Mouse (Mus musculus): ENCODE data around the gene Tmem62. TPM values are rescaled to one million over a fixed set of nuclear protein-coding genes. Genes with fewer than 3 reads are reported as not detected.
"Not testable (repeated sequence)": the region's sequence is repeated elsewhere in the genome, so short reads cannot be mapped to it uniquely, and the experiment has no call there.

Gene Tmem62
- 10 to 100 TPM in 16 of 26 experiments, 1 to 10 TPM in 10; 2.0 to 72.9 (median 15.9) TPM for total RNA-seq (2018; cell fraction: chromatin; rRNA removed)
- 10 to 100 TPM in 7 of 26 experiments, 1 to 10 TPM in 19; 5.2 to 15.1 (median 8.4) TPM for total RNA-seq (2018; cell fraction: cytosol; rRNA removed)
- 10 to 100 TPM in 16 of 26 experiments, 1 to 10 TPM in 10; 2.4 to 22.7 (median 10.5) TPM for total RNA-seq (2018; cell fraction: nucleus; rRNA removed)
- polyA plus RNA-seq (2018): 9.6 to 11.4 TPM (median 10.7 TPM) in 3 replicates

GRCm38 (mm10) chr2:120976990-120977925, at the start of gene Tmem62:
Gene Tmem62 (plus strand): TSS chr2:120977017.
- no peak within 1 kb of the TSS for H3K27ac ChIP-seq
- WGBS (ENCODE audit: missing documents): 3% methylated on average over 70 of the region's 71 CpGs
- H3K4me3 ChIP-seq (ENCODE audit: inconsistent target): peak within 1 kb of the TSS; percentile 51
- H3K79me2 ChIP-seq (ENCODE audit: inconsistent target): no peaks in the 10 kb centered on the region
- no peaks in the 10 kb centered on the region for H3K36me3 ChIP-seq (ENCODE audit: inconsistent target)

GRCm38 (mm10) chr2:120933038-120933437, 43.8 kb upstream of the Tmem62 start:
- no peak overlapping the region for H3K4me3 ChIP-seq (ENCODE audit: inconsistent target)
- no peaks in the 10 kb centered on the region for H3K79me2 ChIP-seq (ENCODE audit: inconsistent target)
- H3K36me3 ChIP-seq (ENCODE audit: inconsistent target): peaks cover 45% of the 10 kb centered on the region
- H3K27ac ChIP-seq: no peak overlapping the region
- 86% methylated on average over 3 of the region's 3 CpGs for WGBS (ENCODE audit: missing documents)

- H3K79me2 ChIP-seq (ENCODE audit: inconsistent target): no peaks in the 10 kb centered on the region
- no peak overlapping the region for H3K27ac ChIP-seq
- 97% methylated on average over 5 of the region's 5 CpGs for WGBS (ENCODE audit: missing documents)
- no peak overlapping the region for H3K4me3 ChIP-seq (ENCODE audit: inconsistent target)
- H3K36me3 ChIP-seq (ENCODE audit: inconsistent target): peaks cover 21% of the 10 kb centered on the region; the same call in 1 of the 2 replicates
Measured at GRCm38 (mm10) chr2:120951208-120951607, 25.6 kb upstream of the Tmem62 start.

- Histone ChIP-seq H3K36me3 (ENCODE audit: inconsistent target) (peaks cover 12% of the 10 kb centered on the region; the same call in 1 of the 2 replicates), H3K79me2 (ENCODE audit: inconsistent target) (no peaks in the 10 kb centered on the region), H3K4me3 (ENCODE audit: inconsistent target) (no peak overlapping the region), H3K27ac (no peak overlapping the region)
- WGBS (ENCODE audit: missing documents): 97% methylated on average over 2 of the region's 2 CpGs
Measured at GRCm38 (mm10) chr2:120952176-120952938, 24.5 kb upstream of the Tmem62 start.

- WGBS (ENCODE audit: missing documents): 86% methylated on average over 2 of the region's 2 CpGs
- H3K27ac ChIP-seq: no peak overlapping the region
- H3K79me2 ChIP-seq (ENCODE audit: inconsistent target): no peaks in the 10 kb centered on the region
- no peak overlapping the region for H3K4me3 ChIP-seq (ENCODE audit: inconsistent target)
- H3K36me3 ChIP-seq (ENCODE audit: inconsistent target): no peaks in the 10 kb centered on the region; the same call in 1 of the 2 replicates
Measured at GRCm38 (mm10) chr2:120959363-120959762, 17.5 kb upstream of the Tmem62 start.

- H3K36me3 ChIP-seq (ENCODE audit: inconsistent target): no peaks in the 10 kb centered on the region; the same call in 1 of the 2 replicates
- no peak overlapping the region for H3K27ac ChIP-seq
- WGBS (ENCODE audit: missing documents): 99% methylated on average over 5 of the region's 5 CpGs
- H3K4me3 ChIP-seq (ENCODE audit: inconsistent target): no peak overlapping the region
- H3K79me2 ChIP-seq (ENCODE audit: inconsistent target): peaks cover 3% of the 10 kb centered on the region; the same call in 1 of the 2 replicates
Measured at GRCm38 (mm10) chr2:120959827-120960226, 17.0 kb upstream of the Tmem62 start.

- H3K79me2 ChIP-seq (ENCODE audit: inconsistent target): peaks cover 7% of the 10 kb centered on the region; the same call in 1 of the 2 replicates
- H3K27ac ChIP-seq: no peak overlapping the region
- 100% methylated on average over 1 of the region's 1 CpGs for WGBS (ENCODE audit: missing documents)
- no peak overlapping the region for H3K4me3 ChIP-seq (ENCODE audit: inconsistent target)
- H3K36me3 ChIP-seq (ENCODE audit: inconsistent target): no peaks in the 10 kb centered on the region; the same call in 1 of the 2 replicates
Measured at GRCm38 (mm10) chr2:120960261-120960660, 16.6 kb upstream of the Tmem62 start.

GRCm38 (mm10) chr2:120963110-120963509, 13.7 kb upstream of the Tmem62 start:
- Histone ChIP-seq H3K27ac (no peak overlapping the region), H3K36me3 (ENCODE audit: inconsistent target) (no peaks in the 10 kb centered on the region; the same call in 1 of the 2 replicates), H3K4me3 (ENCODE audit: inconsistent target) (no peak overlapping the region), H3K79me2 (ENCODE audit: inconsistent target) (peaks cover 36% of the 10 kb centered on the region)
- 77% methylated on average over 7 of the region's 7 CpGs for WGBS (ENCODE audit: missing documents)

GRCm38 (mm10) chr2:120965486-120965885, 11.3 kb upstream of the Tmem62 start:
- WGBS (ENCODE audit: missing documents): 95% methylated on average over 3 of the region's 3 CpGs
- Histone ChIP-seq H3K79me2 (ENCODE audit: inconsistent target) (peaks cover 58% of the 10 kb centered on the region), H3K4me3 (ENCODE audit: inconsistent target) (no peak overlapping the region), H3K36me3 (ENCODE audit: inconsistent target) (no peaks in the 10 kb centered on the region; the same call in 1 of the 2 replicates), H3K27ac (no peak overlapping the region)

- H3K4me3 ChIP-seq (ENCODE audit: inconsistent target): peak overlapping the region; percentile 88
- H3K27ac ChIP-seq: no peak overlapping the region
- whole genome bisulfite sequencing (ENCODE audit: missing documents): 2% methylated on average over 23 of the region's 23 CpGs
- H3K36me3 ChIP-seq (ENCODE audit: inconsistent target): no peaks in the 10 kb centered on the region
- H3K79me2 ChIP-seq (ENCODE audit: inconsistent target): peaks cover 52% of the 10 kb centered on the region
Measured at GRCm38 (mm10) chr2:120970045-120970539, 6.7 kb upstream of the Tmem62 start.

- Histone ChIP-seq H3K36me3 (ENCODE audit: inconsistent target) (no peaks in the 10 kb centered on the region), H3K79me2 (ENCODE audit: inconsistent target) (peaks cover 47% of the 10 kb centered on the region), H3K27ac (peak within 1 kb of the TSS; percentile 34), H3K4me3 (ENCODE audit: inconsistent target) (peak within 1 kb of the TSS; percentile 88)
- whole genome bisulfite sequencing (ENCODE audit: missing documents): under 1% methylated on average over 38 of the region's 39 CpGs
Measured at GRCm38 (mm10) chr2:120970559-120971080, 6.2 kb upstream of the Tmem62 start, which contains the start of gene Ubr1. Gene Ubr1 (minus strand): TSS chr2:120970715.

- peaks cover 35% of the 10 kb centered on the region for H3K79me2 ChIP-seq (ENCODE audit: inconsistent target)
- no peaks in the 10 kb centered on the region for H3K36me3 ChIP-seq (ENCODE audit: inconsistent target)
- no peak overlapping the region for H3K27ac ChIP-seq
- no peak overlapping the region for H3K4me3 ChIP-seq (ENCODE audit: inconsistent target)
- 91% methylated on average over 4 of the region's 4 CpGs for WGBS (ENCODE audit: missing documents)
Measured at GRCm38 (mm10) chr2:120971766-120972165, 5.1 kb upstream of the Tmem62 start.

- WGBS (ENCODE audit: missing documents): 92% methylated on average over 1 of the region's 8 CpGs
Measured at GRCm38 (mm10) chr2:120972257-120972656, 4.6 kb upstream of the Tmem62 start.

GRCm38 (mm10) chr2:120972964-120973363, 3.9 kb upstream of the Tmem62 start:
- no peak overlapping the region for H3K4me3 ChIP-seq (ENCODE audit: inconsistent target)

More at GRCm38 (mm10) chr2:120972257-120972656, 4.6 kb upstream of the Tmem62 start:
- H3K4me3 ChIP-seq (ENCODE audit: inconsistent target); H3K27ac ChIP-seq; H3K36me3 ChIP-seq (ENCODE audit: inconsistent target): not testable (repeated sequence)
- peaks cover 31% of the 10 kb centered on the region; the same call in 1 of the 2 replicates for H3K79me2 ChIP-seq (ENCODE audit: inconsistent target)

More at GRCm38 (mm10) chr2:120972964-120973363, 3.9 kb upstream of the Tmem62 start:
- no peak overlapping the region for H3K27ac ChIP-seq
- H3K79me2 ChIP-seq (ENCODE audit: inconsistent target): peaks cover 23% of the 10 kb centered on the region; the same call in 1 of the 2 replicates
- 40% methylated on average over 4 of the region's 5 CpGs for WGBS (ENCODE audit: missing documents)
- H3K36me3 ChIP-seq (ENCODE audit: inconsistent target): no peaks in the 10 kb centered on the region

Data from macrophage (primary cell).